Mouse (Mus musculus): ENCODE results near the gene Ptgs1. TPM values are rescaled to one million over a fixed set of nuclear protein-coding genes. Genes with fewer than 3 reads are reported as not detected.
A peak's percentile ranks its signal among the peaks of the same experiment; 100 is the strongest.

The Ptgs1 gene
- polyA plus RNA-seq, 1 experiment: 9.3 TPM

- DNase-seq: no peak
- Histone ChIP-seq H3K4me3 (replicated peaks; ENCODE audit: insufficient read depth, low read depth, low read length) (no peak overlapping the region), H3K4me1 (ENCODE audit: control insufficient read depth, insufficient read depth, low read length) (peaks cover 15% of the 10 kb centered on the region), H3K27me3 (ENCODE audit: control insufficient read depth, insufficient read depth, low read length) (no peaks in the 10 kb centered on the region), H3K27ac (ENCODE audit: insufficient read depth, low read length) (no peak overlapping the region)
- 47% methylated on average over 9 of the region's 10 CpGs for WGBS
- TF ChIP-seq CTCF (IDR thresholded peaks at IDR 0.05; ENCODE audit: borderline replicate concordance, insufficient read depth, low read depth, low read length) (no peak), POLR2A (IDR thresholded peaks at IDR 0.05; ENCODE audit: borderline replicate concordance, insufficient read depth, low read length) (no peak)
Measured at GRCm38 (mm10) chr2:36230967-36231366, 741 bp downstream of the Ptgs1 start.

GRCm38 (mm10) chr2:36234526-36235368, 4.5 kb downstream of the Ptgs1 start:
- TF ChIP-seq POLR2A (IDR thresholded peaks at IDR 0.05; ENCODE audit: borderline replicate concordance, insufficient read depth, low read length) (no peak), CTCF (IDR thresholded peaks at IDR 0.05; ENCODE audit: borderline replicate concordance, insufficient read depth, low read depth, low read length) (no peak)
- Histone ChIP-seq H3K27ac (ENCODE audit: insufficient read depth, low read length) (no peak overlapping the region), H3K27me3 (ENCODE audit: control insufficient read depth, insufficient read depth, low read length) (no peaks in the 10 kb centered on the region), H3K4me3 (replicated peaks; ENCODE audit: insufficient read depth, low read depth, low read length) (no peak overlapping the region), H3K4me1 (ENCODE audit: control insufficient read depth, insufficient read depth, low read length) (peaks cover 25% of the 10 kb centered on the region)
- DNase-seq: no peak
- 82% methylated on average over 7 of the region's 7 CpGs for WGBS

- H3K4me3 ChIP-seq (replicated peaks; ENCODE audit: insufficient read depth, low read depth, low read length): no peak overlapping the region
- H3K4me1 ChIP-seq (ENCODE audit: control insufficient read depth, insufficient read depth, low read length): peaks cover 18% of the 10 kb centered on the region
- TF ChIP-seq CTCF (IDR thresholded peaks at IDR 0.05; ENCODE audit: borderline replicate concordance, insufficient read depth, low read depth, low read length) (no peak), POLR2A (IDR thresholded peaks at IDR 0.05; ENCODE audit: borderline replicate concordance, insufficient read depth, low read length) (no peak)
- no peaks in the 10 kb centered on the region for H3K27me3 ChIP-seq (ENCODE audit: control insufficient read depth, insufficient read depth, low read length)
- WGBS: under 1% methylated on average over 4 of the region's 4 CpGs
- peak; percentile 78 to 93 for DNase-seq
- H3K27ac ChIP-seq (ENCODE audit: insufficient read depth, low read length): no peak overlapping the region
Measured at GRCm38 (mm10) chr2:36235917-36236316, 5.7 kb downstream of the Ptgs1 start.

- TF ChIP-seq CTCF (IDR thresholded peaks at IDR 0.05; ENCODE audit: borderline replicate concordance, insufficient read depth, low read depth, low read length): no peak
- no peak for TF ChIP-seq POLR2A (IDR thresholded peaks at IDR 0.05; ENCODE audit: borderline replicate concordance, insufficient read depth, low read length)
- Histone ChIP-seq H3K4me3 (replicated peaks; ENCODE audit: insufficient read depth, low read depth, low read length) (no peak overlapping the region), H3K27ac (ENCODE audit: insufficient read depth, low read length) (no peak overlapping the region), H3K4me1 (ENCODE audit: control insufficient read depth, insufficient read depth, low read length) (peaks cover 18% of the 10 kb centered on the region), H3K27me3 (ENCODE audit: control insufficient read depth, insufficient read depth, low read length) (no peaks in the 10 kb centered on the region)
- WGBS: 91% methylated on average over 5 of the region's 5 CpGs
- DNase-seq: no peak
Measured at GRCm38 (mm10) chr2:36236889-36237288, 6.7 kb downstream of the Ptgs1 start.

GRCm38 (mm10) chr2:36237557-36237956, 7.3 kb downstream of the Ptgs1 start:
- 95% methylated on average over 6 of the region's 6 CpGs for WGBS
- peaks cover 21% of the 10 kb centered on the region for H3K4me1 ChIP-seq (ENCODE audit: control insufficient read depth, insufficient read depth, low read length)
- H3K27me3 ChIP-seq (ENCODE audit: control insufficient read depth, insufficient read depth, low read length): no peaks in the 10 kb centered on the region
- TF ChIP-seq POLR2A (IDR thresholded peaks at IDR 0.05; ENCODE audit: borderline replicate concordance, insufficient read depth, low read length): no peak
- H3K27ac ChIP-seq (ENCODE audit: insufficient read depth, low read length): no peak overlapping the region
- H3K4me3 ChIP-seq (replicated peaks; ENCODE audit: insufficient read depth, low read depth, low read length): no peak overlapping the region
- no peak for DNase-seq

GRCm38 (mm10) chr2:36238467-36238866, 8.2 kb downstream of the Ptgs1 start:
- TF ChIP-seq POLR2A (IDR thresholded peaks at IDR 0.05; ENCODE audit: borderline replicate concordance, insufficient read depth, low read length): no peak
- H3K27me3 ChIP-seq (ENCODE audit: control insufficient read depth, insufficient read depth, low read length): no peaks in the 10 kb centered on the region
- 76% methylated on average over 3 of the region's 3 CpGs for WGBS
- H3K4me3 ChIP-seq (replicated peaks; ENCODE audit: insufficient read depth, low read depth, low read length): no peak overlapping the region
- H3K27ac ChIP-seq (ENCODE audit: insufficient read depth, low read length): no peak overlapping the region
- H3K4me1 ChIP-seq (ENCODE audit: control insufficient read depth, insufficient read depth, low read length): peaks cover 25% of the 10 kb centered on the region
- DNase-seq: no peak

GRCm38 (mm10) chr2:36238951-36239350, 8.7 kb downstream of the Ptgs1 start:
- 87% methylated on average over 2 of the region's 2 CpGs for WGBS
- no peaks in the 10 kb centered on the region for H3K27me3 ChIP-seq (ENCODE audit: control insufficient read depth, insufficient read depth, low read length)
- no peak overlapping the region for H3K27ac ChIP-seq (ENCODE audit: insufficient read depth, low read length)
- TF ChIP-seq POLR2A (IDR thresholded peaks at IDR 0.05; ENCODE audit: borderline replicate concordance, insufficient read depth, low read length): no peak
- TF ChIP-seq CTCF (IDR thresholded peaks at IDR 0.05; ENCODE audit: borderline replicate concordance, insufficient read depth, low read depth, low read length): no peak
- H3K4me3 ChIP-seq (replicated peaks; ENCODE audit: insufficient read depth, low read depth, low read length): no peak overlapping the region
- peaks cover 25% of the 10 kb centered on the region for H3K4me1 ChIP-seq (ENCODE audit: control insufficient read depth, insufficient read depth, low read length)
- no peak for DNase-seq

- H3K4me1 ChIP-seq (ENCODE audit: control insufficient read depth, insufficient read depth, low read length): peaks cover 7% of the 10 kb centered on the region
- TF ChIP-seq CTCF (IDR thresholded peaks at IDR 0.05; ENCODE audit: borderline replicate concordance, insufficient read depth, low read depth, low read length) (no peak), POLR2A (IDR thresholded peaks at IDR 0.05; ENCODE audit: borderline replicate concordance, insufficient read depth, low read length) (no peak)
- 9% methylated on average over 13 of the region's 13 CpGs for WGBS
- peak; percentile 70 to 77 for DNase-seq
- H3K4me3 ChIP-seq (replicated peaks; ENCODE audit: insufficient read depth, low read depth, low read length): no peak overlapping the region
- H3K27ac ChIP-seq (ENCODE audit: insufficient read depth, low read length): no peak overlapping the region
- H3K27me3 ChIP-seq (ENCODE audit: control insufficient read depth, insufficient read depth, low read length): no peaks in the 10 kb centered on the region
Measured at GRCm38 (mm10) chr2:36242514-36242913, 12.3 kb downstream of the Ptgs1 start.
